Mouse (Mus musculus): ENCODE results near the gene Clcn6. TPM values are rescaled to one million over a fixed set of nuclear protein-coding genes. Genes with fewer than 3 reads are reported as not detected.
A peak's percentile ranks its signal among the peaks of the same experiment; 100 is the strongest.
"Not testable (repeated sequence)": the region's sequence is repeated elsewhere in the genome, so short reads cannot be mapped to it uniquely, and the experiment has no call there.

Clcn6 gene
- total RNA-seq, 2 experiments from 2014 or later: 81.4 to 84.4 TPM

DNA sequence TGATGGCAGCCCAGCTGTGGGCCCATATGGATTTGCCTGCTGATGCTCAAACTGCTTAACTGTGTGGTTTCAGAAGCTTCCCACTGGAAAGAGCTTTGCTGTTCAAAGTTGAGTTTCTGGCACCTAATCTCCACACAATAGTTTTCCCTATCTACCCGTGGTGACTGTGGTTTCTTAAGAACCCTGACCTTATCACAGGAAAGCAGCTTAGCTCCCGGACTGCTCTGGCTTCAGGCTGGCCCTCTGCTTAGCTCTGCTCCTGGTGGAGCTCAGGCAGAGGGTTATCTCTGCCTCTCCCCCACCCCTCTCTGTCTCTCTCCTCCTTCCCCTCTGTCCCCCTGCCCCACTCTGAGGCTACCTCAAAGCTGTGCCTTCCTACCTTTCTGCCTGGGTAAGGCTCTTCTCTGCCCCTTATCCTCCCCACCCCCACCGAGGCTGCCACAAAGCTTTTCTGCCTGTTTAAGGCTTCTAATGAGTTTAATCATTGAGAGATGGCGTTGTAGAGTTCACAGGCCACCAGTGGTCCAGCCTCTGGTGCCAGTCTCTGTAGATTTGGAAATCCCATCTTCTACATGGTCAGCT is 7.9 kb upstream of the Clcn6 start:
- H3K4me3 ChIP-seq: no peak overlapping the region
- no peak overlapping the region for H3K27ac ChIP-seq
- no peak for DNase-seq (ENCODE audit: extremely low spot score in 1 of 2, low spot score in 2 of 2)
- TF ChIP-seq CTCF (IDR thresholded peaks at IDR 0.05): no peak
- intact Hi-C loops (cut with DNase I): no loop called here

DNA sequence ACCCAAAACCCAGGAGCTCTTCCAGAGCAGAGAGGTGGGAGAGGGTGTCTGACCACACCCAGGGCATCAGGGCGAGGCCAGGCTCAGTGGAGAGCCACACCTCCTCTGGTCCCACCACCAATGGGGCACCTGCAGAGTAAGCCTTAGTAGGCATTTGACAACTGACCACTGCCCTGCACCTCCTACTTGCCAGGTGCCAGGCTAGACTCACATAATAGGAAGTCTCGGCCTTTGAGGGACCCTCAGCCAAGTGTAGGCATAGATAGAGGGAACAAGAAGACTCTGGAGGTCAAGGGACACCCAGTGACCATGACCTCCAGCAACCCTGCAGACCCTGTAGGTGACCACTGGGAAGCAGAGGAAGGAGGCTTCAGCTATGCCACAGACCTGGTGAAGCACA is 5.5 kb upstream of the Clcn6 start:
- Histone ChIP-seq H3K4me3 (no peak overlapping the region), H3K27ac (no peak overlapping the region)
- no peak for DNase-seq (ENCODE audit: extremely low spot score in 1 of 2, low spot score in 2 of 2)
- intact Hi-C loops (cut with DNase I): no loop called here
- TF ChIP-seq CTCF (IDR thresholded peaks at IDR 0.05): no peak

- peak overlapping the region; percentile 87 for H3K27ac ChIP-seq
- DNase-seq (ENCODE audit: extremely low spot score in 1 of 2, low spot score in 2 of 2); H3K4me3 ChIP-seq; intact Hi-C loops (cut with DNase I): not testable (repeated sequence)
Measured at GRCm38 (mm10) chr4:148043327-148043726, 4.7 kb upstream of the Clcn6 start.

DNA sequence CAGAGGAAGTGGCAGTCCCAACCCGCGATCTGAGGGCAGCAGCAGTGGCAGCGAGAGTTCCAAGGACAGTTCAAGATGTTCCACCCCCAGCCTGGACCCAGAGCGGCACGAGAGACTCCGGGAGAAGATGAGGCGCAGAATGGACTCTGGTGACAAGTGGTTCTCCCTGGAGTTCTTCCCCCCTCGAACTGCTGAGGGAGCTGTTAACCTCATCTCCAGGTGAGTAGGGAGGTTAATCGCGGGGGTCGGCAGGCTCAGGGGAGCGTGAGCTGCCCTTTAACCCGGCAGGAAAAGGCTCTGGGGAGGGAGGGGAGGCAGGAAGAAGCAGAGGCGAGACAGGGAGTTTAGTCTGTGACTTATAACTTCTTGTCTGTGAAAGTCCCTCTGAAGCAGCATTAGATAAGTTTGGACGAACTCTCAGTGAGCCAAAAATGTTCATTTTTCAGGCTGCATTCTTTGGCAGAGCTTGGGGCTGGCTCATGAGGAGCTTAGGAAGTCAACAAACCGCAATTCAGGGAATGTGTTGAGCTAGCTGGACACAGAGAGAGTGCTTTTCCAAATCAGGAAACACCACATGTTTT is 3.1 kb upstream of the Clcn6 start:
- peak overlapping the region; percentile 92 for H3K4me3 ChIP-seq
- TF ChIP-seq CTCF (IDR thresholded peaks at IDR 0.05): no peak
- intact Hi-C loops (cut with DNase I): no loop called here
- no peak for DNase-seq (ENCODE audit: extremely low spot score in 1 of 2, low spot score in 2 of 2)
- peak overlapping the region; percentile 87 for H3K27ac ChIP-seq

DNA sequence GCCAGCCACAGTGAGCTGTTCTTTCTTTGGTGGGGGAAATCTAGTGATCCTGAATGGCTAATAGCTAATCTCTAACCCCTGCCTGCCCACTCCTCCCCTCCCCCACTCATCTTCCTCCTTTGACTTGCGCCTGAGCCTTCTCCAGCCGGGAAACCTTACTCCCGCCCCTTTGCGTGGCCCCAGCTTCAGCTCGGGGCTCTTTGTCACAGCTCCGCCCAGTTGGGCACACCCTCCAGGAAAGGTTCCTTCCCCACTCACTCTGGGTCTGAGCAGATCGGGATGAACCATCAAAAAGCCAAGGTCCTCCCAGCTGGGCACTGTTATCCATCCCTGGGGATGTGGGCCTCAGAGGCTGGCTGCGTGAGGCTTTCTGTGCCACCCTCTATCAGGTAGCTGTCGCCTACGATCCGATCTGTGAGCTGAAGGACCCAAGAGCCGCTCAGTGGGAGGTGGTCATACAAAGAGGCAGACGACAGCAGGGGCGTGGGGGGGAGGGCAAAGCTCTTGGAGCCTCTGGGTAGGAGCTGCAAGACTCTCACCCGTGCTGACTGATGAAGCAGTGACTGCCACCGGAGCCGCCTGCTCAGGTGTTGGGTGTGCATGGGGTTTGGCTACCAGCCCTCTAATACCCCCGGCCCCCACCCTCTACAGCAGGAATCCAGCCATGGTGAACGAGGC is 2.5 kb upstream of the Clcn6 start:
- peak; percentile 48 to 56 for DNase-seq (ENCODE audit: extremely low spot score in 1 of 2, low spot score in 2 of 2)
- TF ChIP-seq CTCF (IDR thresholded peaks at IDR 0.05): no peak
- H3K27ac ChIP-seq: peak overlapping the region; percentile 87
- intact Hi-C loops (cut with DNase I): no loop called here
- H3K4me3 ChIP-seq: peak overlapping the region; percentile 92

- Histone ChIP-seq H3K4me3 (peak overlapping the region; percentile 92), H3K27ac (peak overlapping the region; percentile 87)
- DNase-seq (ENCODE audit: extremely low spot score in 1 of 2, low spot score in 2 of 2): no peak
- no peak for TF ChIP-seq CTCF (IDR thresholded peaks at IDR 0.05)
- intact Hi-C loops (cut with DNase I): no loop called here
Measured at GRCm38 (mm10) chr4:148040029-148040830, 1.6 kb upstream of the Clcn6 start.

- H3K27ac ChIP-seq: peak overlapping the region; percentile 87
- intact Hi-C loops (cut with DNase I): loop anchor here (1.0 kb wide), 2 partner anchors 14 to 99 kb away; partner anchors contain the start of gene 2510039O18Rik
- peak overlapping the region; percentile 92 for H3K4me3 ChIP-seq
- TF ChIP-seq CTCF (IDR thresholded peaks at IDR 0.05): no peak; the same call in 1 of the 2 replicates
- DNase-seq (ENCODE audit: extremely low spot score in 1 of 2, low spot score in 2 of 2): no peak
Measured at GRCm38 (mm10) chr4:148039254-148040028, 820 bp upstream of the Clcn6 start.

DNA sequence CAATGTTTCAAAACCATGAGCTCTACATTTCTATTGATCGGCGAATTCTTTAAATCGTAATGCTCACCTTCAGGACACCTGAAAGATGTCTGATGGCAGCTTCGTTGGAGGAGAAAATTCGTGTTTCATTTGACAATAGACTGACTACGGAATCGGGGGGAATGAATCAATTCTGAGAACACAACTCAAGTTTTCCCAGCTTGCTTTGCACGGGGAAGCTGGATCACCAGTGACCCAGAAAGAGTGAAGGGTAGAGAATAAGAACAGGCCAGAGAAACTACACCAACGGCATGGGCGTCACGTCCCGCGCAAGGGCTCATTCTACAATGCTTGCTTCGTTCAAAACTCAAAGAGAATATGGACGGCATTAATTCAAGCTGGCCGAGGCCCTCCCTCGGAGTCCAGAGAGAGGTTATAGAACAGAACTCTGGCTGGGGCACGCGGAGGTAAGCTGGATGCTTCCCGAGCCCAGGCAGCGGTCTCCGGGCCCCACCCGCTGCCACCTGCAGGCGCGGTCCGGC is 482 bp downstream of the Clcn6 start:
- no peak; the same call in 1 of the 2 replicates for TF ChIP-seq CTCF (IDR thresholded peaks at IDR 0.05)
- intact Hi-C loops (cut with DNase I): no loop called here
- DNase-seq (ENCODE audit: extremely low spot score in 1 of 2, low spot score in 2 of 2): no peak
- Histone ChIP-seq H3K27ac (peak overlapping the region; percentile 94), H3K4me3 (peak overlapping the region; percentile 92)

- no peak for DNase-seq (ENCODE audit: extremely low spot score in 1 of 2, low spot score in 2 of 2)
- H3K27ac ChIP-seq: no peak overlapping the region
- H3K4me3 ChIP-seq: no peak overlapping the region
- intact Hi-C loops (cut with DNase I): no loop called here
- TF ChIP-seq CTCF (IDR thresholded peaks at IDR 0.05): no peak
Measured at GRCm38 (mm10) chr4:148035440-148035839, 3.2 kb downstream of the Clcn6 start.

- TF ChIP-seq CTCF (IDR thresholded peaks at IDR 0.05): no peak
- no peak overlapping the region for H3K4me3 ChIP-seq
- no peak for DNase-seq (ENCODE audit: extremely low spot score in 1 of 2, low spot score in 2 of 2)
- H3K27ac ChIP-seq: no peak overlapping the region
- intact Hi-C loops (cut with DNase I): no loop called here
Measured at GRCm38 (mm10) chr4:148033858-148034410, 4.7 kb downstream of the Clcn6 start.

DNA sequence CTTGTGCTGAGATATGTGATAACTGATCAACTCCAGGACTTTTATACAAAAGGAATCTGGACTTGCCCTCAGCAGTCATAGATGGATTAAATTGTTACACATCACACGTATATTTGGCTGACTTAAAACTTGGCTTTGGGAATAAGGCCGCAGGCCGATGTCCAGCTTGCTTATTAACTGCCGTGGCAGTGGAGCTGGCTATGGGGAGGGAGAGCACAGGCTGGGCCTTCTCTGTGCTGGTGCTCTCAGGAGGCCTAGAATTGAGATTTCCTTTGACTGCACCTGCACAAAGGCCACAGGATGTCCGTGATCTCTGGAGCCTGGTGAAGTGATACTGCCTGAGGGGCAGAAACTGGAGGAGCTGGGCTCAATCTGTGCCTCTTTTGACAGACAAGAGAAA is 8.1 kb downstream of the Clcn6 start:
- no peak overlapping the region for H3K4me3 ChIP-seq
- intact Hi-C loops (cut with DNase I): no loop called here
- no peak for DNase-seq (ENCODE audit: extremely low spot score in 1 of 2, low spot score in 2 of 2)
- H3K27ac ChIP-seq: no peak overlapping the region
- TF ChIP-seq CTCF (IDR thresholded peaks at IDR 0.05): no peak
